Mouse (Mus musculus) v-Abl transformed pro-B cells (cell line): Measurements from ENCODE around the gene Apip.

Experiments used
- in situ Hi-C, 2 experiments: fragments of 400-800 bp; cut with MboI; formaldehyde crosslinking; loops; one replicate each; pipeline ENCODE4 v1.15.1; 2025; ENCODE audit not compliant: unreplicated experiment in 2 of 2

Apip gene

DNA sequence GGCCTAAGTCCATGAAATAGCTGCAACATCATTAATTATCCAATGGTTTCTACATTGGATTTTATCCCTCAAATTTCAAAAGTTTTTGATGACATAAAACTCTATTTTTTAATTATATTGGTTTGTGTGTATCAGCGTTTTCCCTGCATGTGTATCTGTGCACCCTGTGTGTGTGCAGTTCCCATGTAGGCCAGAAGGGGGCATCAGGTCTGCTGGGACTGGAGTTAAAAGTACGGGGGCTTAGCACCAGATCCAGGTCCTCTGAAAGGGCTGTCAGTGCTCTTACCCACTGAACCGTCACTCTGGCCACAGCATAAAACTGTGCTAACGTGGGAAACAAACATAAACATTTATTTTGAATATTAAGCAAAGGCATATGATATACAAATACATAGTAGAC, 14.6 kb downstream of the Apip start:
- in situ Hi-C loops = loop anchor here (5.0 to 25.0 kb wide), 11 partner anchors 259 to 1774 kb away; partner anchors contain the start of genes Fjx1 (in 2 of the 2) and Ccdc73 (in 1 of the 2)

DNA sequence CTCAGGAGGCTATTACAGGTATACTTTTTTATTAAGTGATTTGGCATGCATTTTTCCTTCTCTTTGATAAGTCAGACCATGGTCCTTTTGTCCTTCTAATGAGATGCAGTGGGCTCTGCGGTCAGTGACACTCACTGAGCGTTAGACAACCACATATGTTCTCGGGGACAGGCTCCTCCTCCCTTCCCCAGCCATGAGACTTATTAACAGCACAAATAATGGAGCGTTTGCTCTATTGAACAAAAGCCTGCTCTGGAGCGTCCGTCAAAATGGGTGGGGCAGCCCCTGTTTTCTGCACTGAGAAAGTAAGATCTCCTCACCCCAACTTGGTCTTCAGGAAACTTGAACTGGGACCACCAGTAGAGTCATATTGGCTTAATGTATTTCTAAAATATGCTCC, 16.0 kb downstream of the Apip start:
- in situ Hi-C loops = loop anchor here (5.0 to 25.0 kb wide), 11 partner anchors 258 to 1773 kb away; partner anchors contain the start of genes Fjx1 (in 2 of the 2) and Ccdc73 (in 1 of the 2)

DNA sequence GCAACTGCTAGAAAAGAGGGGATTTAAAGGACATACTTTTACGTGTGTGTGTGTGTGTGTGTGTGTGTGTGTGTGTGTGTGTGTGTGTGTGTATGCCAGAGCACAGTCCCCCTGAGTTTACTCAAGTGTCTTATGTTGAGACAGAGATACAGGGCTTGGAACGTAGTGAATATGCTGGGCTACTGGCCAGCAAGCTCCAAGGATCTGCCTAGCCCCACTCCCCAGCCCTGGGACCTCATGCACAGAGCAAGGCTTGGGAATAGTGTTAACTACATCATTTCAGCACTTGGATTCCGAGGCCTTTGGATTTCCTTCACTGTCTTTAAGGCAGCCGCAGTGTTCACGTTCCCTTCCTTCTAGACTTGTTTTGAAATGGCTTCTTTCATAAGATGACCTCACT, 29.1 kb downstream of the Apip start:
- in situ Hi-C loops = no loop called here

- in situ Hi-C loops = no loop called here
Observed at GRCm38 (mm10) chr2:103106172-103106571, 32.7 kb downstream of the Apip start.

DNA sequence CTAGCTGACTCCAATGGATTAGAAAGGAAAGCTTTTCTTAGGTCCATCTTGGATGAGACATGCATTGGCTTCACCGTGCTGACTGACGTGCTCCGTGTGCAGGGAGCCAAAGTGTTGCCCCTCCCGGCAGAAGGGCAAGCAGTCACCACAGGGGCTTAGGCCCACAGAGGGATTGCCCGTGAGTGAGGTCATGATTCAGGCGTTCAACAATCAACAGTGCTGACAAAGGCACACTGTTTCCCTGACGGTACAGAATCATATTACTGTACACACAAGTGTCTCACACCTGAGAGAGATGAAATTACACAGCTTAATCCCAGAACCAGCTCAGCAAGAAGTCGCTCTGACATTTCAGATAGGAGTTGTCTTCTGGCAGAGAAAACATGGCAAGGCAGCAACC, 38.2 kb downstream of the Apip start:
- in situ Hi-C loops = no loop called here

GRCm38 (mm10) chr2:103117212-103117611, 43.7 kb downstream of the Apip start:
- in situ Hi-C loops = no loop called here

DNA sequence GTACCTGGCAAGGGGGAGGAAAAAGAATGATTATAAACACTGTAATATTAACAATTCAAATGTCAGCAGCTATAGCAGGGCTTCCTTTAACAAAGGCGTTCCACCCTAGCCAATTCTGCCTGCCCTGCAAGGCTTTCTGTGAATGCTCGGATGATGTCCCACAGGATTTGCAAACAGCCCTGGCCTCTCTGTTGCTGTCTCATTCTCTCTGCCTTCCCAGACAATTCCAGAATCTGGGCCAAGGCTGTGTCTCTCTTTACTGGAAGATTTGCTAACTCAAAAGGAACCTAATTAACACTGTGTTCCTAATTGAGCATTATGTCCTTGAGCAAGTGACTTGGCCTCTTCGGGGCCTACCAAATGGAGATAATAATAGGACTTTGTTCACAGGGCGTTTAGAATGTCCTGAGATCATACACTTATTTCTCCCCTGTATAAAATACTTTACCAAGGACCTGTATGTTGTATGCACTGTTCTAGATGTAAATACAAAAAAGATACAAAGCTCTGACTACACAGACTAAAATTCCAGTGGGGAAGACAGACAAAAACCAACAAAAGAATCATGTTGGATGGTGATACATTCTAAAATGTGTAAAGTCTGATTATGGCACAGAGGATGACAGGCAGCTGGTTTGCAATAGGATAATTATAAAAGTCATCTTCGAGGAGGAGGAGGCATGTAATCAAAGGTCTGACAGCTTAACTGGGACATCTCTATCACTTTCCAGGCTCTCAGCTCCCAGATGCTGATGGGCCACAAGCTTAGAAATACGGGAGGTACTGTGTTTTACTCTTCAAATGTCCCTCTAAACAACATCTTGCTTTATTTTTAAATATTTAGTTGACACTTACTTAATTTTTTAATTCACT, 45.1 kb downstream of the Apip start:
- in situ Hi-C loops = no loop called here

GRCm38 (mm10) chr2:103119197-103119854, 45.9 kb downstream of the Apip start:
- in situ Hi-C loops = no loop called here

- in situ Hi-C loops = no loop called here
Observed at GRCm38 (mm10) chr2:103129676-103130075, 56.2 kb downstream of the Apip start.

GRCm38 (mm10) chr2:103131145-103131544, 57.7 kb downstream of the Apip start:
- in situ Hi-C loops = no loop called here

- in situ Hi-C loops = no loop called here
Observed at GRCm38 (mm10) chr2:103138529-103139265, 65.2 kb downstream of the Apip start.
